In genomic region chr14:54222289-54222727, GRCm38 (mm10) we compare ENCODE assay signal across 10 mouse cellular contexts. TPM values are rescaled to one million over a fixed set of nuclear protein-coding genes. Genes with fewer than 3 reads are reported as not detected.
A peak's percentile ranks its signal among the peaks of the same experiment; 100 is the strongest.
DNase-seq lines count a peak whose midpoint lies in the region; ATAC-seq lines count a peak whose summit lies in the region.
"Had no signal": no experiment of that assay in that cellular context is flagged by ENCODE, and none has a peak within 500 bp of the region (broad histone marks: within the 10 kb centered on the region; RNA-seq: fewer than 3 reads in every experiment).

No protein-coding gene starts in this region.

- DNase-seq in A20 (ENCODE audit: low read depth, low spot score) = peak; percentile 18
- DNase-seq in CD4-positive, CD25-positive, alpha-beta regulatory T cell, adult 2 months (ENCODE audit: low read depth, low spot score) = peak; percentile 92
- peak; percentile 57 for DNase-seq in adrenal gland, postnatal 14 days
- DNase-seq in midbrain, embryonic 10.5 days (ENCODE audit: low spot score) = no peak
- DNase-seq in urinary bladder, adult 18-20 months (ENCODE audit: low spot score in 2 of 2) = no peak
- DNase-seq: kidney, adult 11 months had no signal

- no peak overlapping the region for H3K27ac ChIP-seq in midbrain, embryonic 10.5 days (replicated peaks)
- no peak overlapping the region for H3K27ac ChIP-seq in forebrain, embryonic 12.5 days
- H3K27ac ChIP-seq: heart, embryonic 13.5 days; lung, embryonic 15.5 days had no signal

- peaks cover 21% of the 10 kb centered on the region for H3K4me1 ChIP-seq in midbrain, embryonic 10.5 days
- H3K4me1 ChIP-seq in forebrain, embryonic 12.5 days = peaks cover 4% of the 10 kb centered on the region

- H3K4me2 ChIP-seq in forebrain, embryonic 12.5 days = no peak overlapping the region
- H3K4me2 ChIP-seq: heart, embryonic 13.5 days; lung, embryonic 15.5 days had no signal

- H3K4me3 ChIP-seq in midbrain, embryonic 10.5 days = no peak overlapping the region
- H3K4me3 ChIP-seq in forebrain, embryonic 12.5 days (replicated peaks) = no peak overlapping the region
- H3K4me3 ChIP-seq: heart, embryonic 13.5 days; lung, embryonic 15.5 days had no signal

- H3K9me3 ChIP-seq in midbrain, embryonic 10.5 days (replicated peaks) = no peaks in the 10 kb centered on the region
- no peaks in the 10 kb centered on the region for H3K9me3 ChIP-seq in forebrain, embryonic 12.5 days
- H3K9me3 ChIP-seq: heart, embryonic 13.5 days; lung, embryonic 15.5 days had no signal

- no peaks in the 10 kb centered on the region for H3K36me3 ChIP-seq in midbrain, embryonic 10.5 days
- no peaks in the 10 kb centered on the region for H3K36me3 ChIP-seq in forebrain, embryonic 12.5 days (replicated peaks)
- H3K36me3 ChIP-seq: heart, embryonic 13.5 days; lung, embryonic 15.5 days had no signal

- H3K9ac ChIP-seq in forebrain, embryonic 12.5 days = no peak overlapping the region
- H3K9ac ChIP-seq: heart, embryonic 13.5 days; lung, embryonic 15.5 days had no signal

- ATAC-seq in megakaryocyte, adult 5-6 weeks (ENCODE audit: poor library complexity, severe bottlenecking) = peak; percentile 46
- no peak for ATAC-seq in forebrain, embryonic 12.5 days (ENCODE audit: low FRiP score)

- peaks cover 4% of the 10 kb centered on the region for H3K27me3 ChIP-seq in midbrain, embryonic 10.5 days (ENCODE audit: low read depth, poor library complexity, severe bottlenecking)
- no peaks in the 10 kb centered on the region; the same call in 1 of the 2 replicates for H3K27me3 ChIP-seq in forebrain, embryonic 12.5 days
- H3K27me3 ChIP-seq: heart, embryonic 13.5 days; lung, embryonic 15.5 days had no signal

- 91% methylated on average over 8 of the region's 8 CpGs for WGBS in midbrain, embryonic 10.5 days
- WGBS in forebrain, embryonic 12.5 days = 92% methylated on average over 8 of the region's 8 CpGs

RNA-seq across cellular contexts. Expression of gene Dad1, which starts 31.6 kb away (rescaled TPM):
- 237 and 250 TPM in 2 replicates for total RNA-seq in adrenal gland, postnatal 14 days (2021)
- 136 and 154 TPM in 2 replicates for total RNA-seq in megakaryocyte, adult 5-6 weeks (2015)
- 84.1 and 86.7 TPM in 2 replicates for total RNA-seq in megakaryocyte, adult 5-6 weeks (2017)
- polyA plus RNA-seq in midbrain, embryonic 10.5 days (2016; fragmentation: Nextera tagmentation; extraction: Ambion mirVana) = 242 and 244 TPM in 2 replicates
- polyA plus RNA-seq in forebrain, embryonic 12.5 days (2016; fragmentation: Nextera tagmentation; extraction: Ambion mirVana) = 234 and 241 TPM in 2 replicates

RNA-seq across cellular contexts. Expression of gene Abhd4, which starts 31.7 kb away (rescaled TPM):
- total RNA-seq in adrenal gland, postnatal 14 days (2021) = 297 and 309 TPM in 2 replicates
- total RNA-seq in megakaryocyte, adult 5-6 weeks (2015) = 11.0 and 13.9 TPM in 2 replicates
- 10.0 and 16.5 TPM in 2 replicates for total RNA-seq in megakaryocyte, adult 5-6 weeks (2017)
- polyA plus RNA-seq in midbrain, embryonic 10.5 days (2016; fragmentation: Nextera tagmentation; extraction: Ambion mirVana) = 36.7 and 41.5 TPM in 2 replicates
- polyA plus RNA-seq in forebrain, embryonic 12.5 days (2016; fragmentation: Nextera tagmentation; extraction: Ambion mirVana) = 46.3 and 48.5 TPM in 2 replicates

Comparison
In these comparisons a context has a peak if more than half of its experiments do, and no peak if none do; other contexts are left out.
1. DNase-seq: peak in A20 (single experiment), CD4-positive, CD25-positive, alpha-beta regulatory T cell, adult 2 months (single experiment) and adrenal gland, postnatal 14 days (single experiment); none in midbrain, embryonic 10.5 days (single experiment) and urinary bladder, adult 18-20 months (0 of 2).
2. RNA of gene Abhd4, which starts 31.7 kb away (total RNA-seq): 297 to 309 TPM in adrenal gland, postnatal 14 days; 10.0 to 16.5 TPM in megakaryocyte, adult 5-6 weeks; every median in the first group is over 10 times any median in the second.